Mouse (Mus musculus) MEL (cell line): ENCODE results near the gene Herpud2. TPM values are rescaled to one million over a fixed set of nuclear protein-coding genes. Genes with fewer than 3 reads are reported as not detected.

Experiments
- DNase-seq: peaks from one replicate; pipeline ENCODE4 v3.0.0; 2011; ENCODE audit warnings: low read depth, low spot score
- H3K27ac ChIP-seq: 2 replicates; pipeline ENCODE4 v1.5.1; 2012; ENCODE audit warnings: low read depth, mild to moderate bottlenecking, control low read depth, low read length, moderate library complexity; ENCODE audit not compliant: control insufficient read depth
- H3K27me3 ChIP-seq, 2 experiments: fragments of 150-350 bp in 1 of 2; sonication (generic) in 1 of 2; 2 replicates each; pipeline ENCODE4 v1.6.1; 2012; ENCODE audit warnings: low read length in 2 of 2, mild to moderate bottlenecking in 2 of 2, improper control_type of control experiment in 1 of 2, moderate library complexity in 1 of 2; ENCODE audit not compliant: insufficient read depth in 2 of 2, control insufficient read depth in 1 of 2
- H3K36me3 ChIP-seq, 2 experiments: 2 replicates each; pipeline ENCODE4 v1.6.1; 2012 to 2014; ENCODE audit warnings: low read length in 2 of 2, improper control_type of control experiment in 1 of 2, inconsistent platforms in 1 of 2, mild to moderate bottlenecking in 1 of 2; ENCODE audit not compliant: insufficient read depth in 2 of 2, control insufficient read depth in 1 of 2
- H3K4me1 ChIP-seq, 2 experiments: fragments of 150-350 bp in 1 of 2; sonication (generic) in 1 of 2; 2 replicates each; pipeline ENCODE4 v1.6.1; 2012; ENCODE audit warnings: low read length in 2 of 2, improper control_type of control experiment in 1 of 2, mild to moderate bottlenecking in 1 of 2; ENCODE audit not compliant: insufficient read depth in 2 of 2, control insufficient read depth in 1 of 2
- H3K4me3 ChIP-seq, 2 experiments: fragments of 150-350 bp in 1 of 2; sonication (generic) in 1 of 2; 2 replicates each; pipeline ENCODE4 v1.5.1; 2012; ENCODE audit warnings: low read depth in 2 of 2, low read length in 2 of 2, mild to moderate bottlenecking in 2 of 2, moderate library complexity in 2 of 2, control low read depth in 1 of 2, improper control_type of control experiment in 1 of 2; ENCODE audit not compliant: control insufficient read depth in 1 of 2, insufficient read depth in 1 of 2
- H3K79me2 ChIP-seq: 2 replicates; pipeline ENCODE4 v1.6.1; 2012; ENCODE audit warnings: mild to moderate bottlenecking, low read length, moderate library complexity; ENCODE audit not compliant: control insufficient read depth, poor library complexity, insufficient read depth
- H3K9ac ChIP-seq: 2 replicates; pipeline ENCODE4 v1.6.1; 2012; ENCODE audit warnings: low read depth, mild to moderate bottlenecking, control low read depth, low read length, moderate library complexity; ENCODE audit not compliant: control insufficient read depth, poor library complexity, severe bottlenecking
- H3K9me3 ChIP-seq: fragments of 150-350 bp; sonication (generic); replicated peaks from 2 replicates; pipeline ENCODE4 v1.6.1; 2012; ENCODE audit warnings: mild to moderate bottlenecking, low read length, improper control_type of control experiment, moderate library complexity; ENCODE audit not compliant: insufficient read depth
- CHD1 ChIP-seq: IDR thresholded peaks from 2 replicates; pipeline ENCODE4 v1.6.1; 2012; ENCODE audit warnings: low read depth, mild to moderate bottlenecking, inconsistent platforms, low read length, improper control_type of control experiment
- CHD2 ChIP-seq: IDR thresholded peaks from 2 replicates; pipeline ENCODE4 v1.6.1; 2011; ENCODE audit warnings: low read length, improper control_type of control experiment
- EP300 ChIP-seq, 2 experiments: IDR thresholded peaks; 2 replicates each; pipeline ENCODE4 v1.6.1; 2011; ENCODE audit warnings: improper control_type of control experiment in 2 of 2, low read length in 2 of 2, low read depth in 1 of 2, mild to moderate bottlenecking in 1 of 2
- ETS1 ChIP-seq: IDR thresholded peaks from 2 replicates; pipeline ENCODE4 v1.6.1; 2012; ENCODE audit warnings: low read depth, mild to moderate bottlenecking, inconsistent platforms, low read length, improper control_type of control experiment, moderate library complexity
- GABPA ChIP-seq: IDR thresholded peaks from 2 replicates; pipeline ENCODE4 v1.6.1; 2012; ENCODE audit warnings: low read depth, mild to moderate bottlenecking, inconsistent platforms, low read length, improper control_type of control experiment, moderate library complexity
- GATA1 ChIP-seq: IDR thresholded peaks from 2 replicates; pipeline ENCODE4 v1.6.1; 2011; ENCODE audit warnings: low read depth, low read length, improper control_type of control experiment
- JUND ChIP-seq: IDR thresholded peaks from 2 replicates; pipeline ENCODE4 v1.6.1; 2011; ENCODE audit warnings: low read depth, mild to moderate bottlenecking, improper control_type of control experiment, low read length
- MAFK ChIP-seq: IDR thresholded peaks from 2 replicates; pipeline ENCODE4 v1.6.1; 2011; ENCODE audit warnings: low read depth, mild to moderate bottlenecking, low read length, improper control_type of control experiment, borderline replicate concordance
- MYB ChIP-seq: IDR thresholded peaks from 2 replicates; pipeline ENCODE4 v1.6.1; 2011; ENCODE audit warnings: mild to moderate bottlenecking, low read depth, low read length, improper control_type of control experiment
- NRF1 ChIP-seq: IDR thresholded peaks from 2 replicates; pipeline ENCODE4 v1.6.1; 2014; ENCODE audit warnings: low read depth, mild to moderate bottlenecking, inconsistent platforms, low read length, improper control_type of control experiment, moderate library complexity; ENCODE audit not compliant: poor library complexity, insufficient read depth, severe bottlenecking
- POLR2AphosphoS5 ChIP-seq: IDR thresholded peaks from 2 replicates; pipeline ENCODE4 v1.6.1; 2012; ENCODE audit warnings: low read depth, borderline replicate concordance, mild to moderate bottlenecking, inconsistent platforms, low read length, moderate library complexity, mixed read lengths
- RAD21 ChIP-seq: IDR thresholded peaks from 2 replicates; pipeline ENCODE4 v1.6.1; 2011; ENCODE audit warnings: mild to moderate bottlenecking, low read depth, low read length, improper control_type of control experiment
- RCOR1 ChIP-seq: IDR thresholded peaks from 2 replicates; pipeline ENCODE4 v1.6.1; 2012; ENCODE audit warnings: low read depth, mild to moderate bottlenecking, inconsistent platforms, low read length, improper control_type of control experiment
- SIN3A ChIP-seq: IDR thresholded peaks from 2 replicates; pipeline ENCODE4 v1.6.1; 2012; ENCODE audit warnings: low read length, improper control_type of control experiment, inconsistent platforms
- TAL1 ChIP-seq: IDR thresholded peaks from 2 replicates; pipeline ENCODE4 v1.6.1; 2012; ENCODE audit warnings: mild to moderate bottlenecking, inconsistent platforms, low read length, moderate library complexity, mixed read lengths
- TBP ChIP-seq: IDR thresholded peaks from 2 replicates; pipeline ENCODE4 v1.8.0; 2011; ENCODE audit warnings: low read depth, low read length, improper control_type of control experiment
- TCF12 ChIP-seq: IDR thresholded peaks from 2 replicates; pipeline ENCODE4 v1.6.1; 2014; ENCODE audit warnings: low read depth, mild to moderate bottlenecking, inconsistent platforms, low read length, improper control_type of control experiment, moderate library complexity
- UBTF ChIP-seq: IDR thresholded peaks from 2 replicates; pipeline ENCODE4 v1.6.1; 2012; ENCODE audit warnings: low read depth, mild to moderate bottlenecking, inconsistent platforms, low read length, improper control_type of control experiment, moderate library complexity, borderline replicate concordance; ENCODE audit not compliant: insufficient read depth
- USF1 ChIP-seq: IDR thresholded peaks from 2 replicates; pipeline ENCODE4 v1.6.1; 2014; ENCODE audit warnings: low read depth, mild to moderate bottlenecking, inconsistent platforms, low read length, improper control_type of control experiment, moderate library complexity
- USF2 ChIP-seq, 2 experiments: IDR thresholded peaks; 2 replicates each; pipeline ENCODE4 v1.6.1; 2011 to 2012; ENCODE audit warnings: improper control_type of control experiment in 2 of 2, low read length in 2 of 2, borderline replicate concordance in 1 of 2, inconsistent platforms in 1 of 2, low read depth in 1 of 2, mild to moderate bottlenecking in 1 of 2; ENCODE audit not compliant: insufficient read depth in 1 of 2
- ZC3H11A ChIP-seq: IDR thresholded peaks from 2 replicates; pipeline ENCODE4 v1.6.1; 2012; ENCODE audit warnings: low read depth, mild to moderate bottlenecking, inconsistent platforms, low read length, improper control_type of control experiment
- ZKSCAN1 ChIP-seq: IDR thresholded peaks from 2 replicates; pipeline ENCODE4 v1.6.1; 2012; ENCODE audit warnings: low read depth, mild to moderate bottlenecking, inconsistent platforms, low read length, improper control_type of control experiment, moderate library complexity
- ZNF384 ChIP-seq: IDR thresholded peaks from 2 replicates; pipeline ENCODE4 v1.6.1; 2012; ENCODE audit warnings: low read depth, mild to moderate bottlenecking, inconsistent platforms, low read length, improper control_type of control experiment
- polyA plus RNA-seq, 2 experiments: library from polyadenylated mRNA; stranded (reverse) in 1 of 2; unstranded in 1 of 2; fragments of >175 nt in 1 of 2; fragments of >200 nt in 1 of 2; gene quantifications; 2 replicates each; pipeline versions ENCODE4 v1.2.1 to v1.2.4; 2012; ENCODE audit warnings: low replicate concordance in 2 of 2, low read depth in 1 of 2; ENCODE audit not compliant: insufficient read length in 2 of 2, insufficient read depth in 1 of 2, missing spikeins in 1 of 2
- total RNA-seq: library from RNA; depleted of rRNA; stranded (reverse); fragments of 300-350 nt; gene quantifications from 2 replicates; pipeline ENCODE4 v1.2.3, GENCODE M21; 2012

The Herpud2 gene
- total and polyA plus RNA-seq, 3 experiments = 4.3 to 17.2 TPM; not detected in 1

DNA sequence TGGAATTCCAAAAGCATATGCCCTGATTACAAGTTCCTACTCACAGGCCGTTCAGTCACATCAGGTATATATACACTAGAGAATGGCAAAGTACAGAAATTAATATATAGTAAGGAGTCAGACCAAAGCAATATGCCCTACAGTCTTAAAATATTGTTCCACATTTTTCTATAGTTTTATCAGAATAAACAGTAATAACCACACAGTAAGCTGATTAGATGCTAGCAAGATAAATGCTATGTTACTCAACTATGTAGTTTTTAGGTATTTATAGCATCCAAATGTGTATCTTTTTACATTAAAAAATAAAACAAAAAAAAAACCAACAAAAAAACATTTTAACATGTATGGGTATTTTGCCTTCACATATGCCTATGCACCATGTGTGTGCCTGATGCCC, 5.7 kb downstream of the Herpud2 start (continued):
- TF ChIP-seq USF2 (IDR thresholded peaks at IDR 0.05; ENCODE audit: borderline replicate concordance in 1 of 2, insufficient read depth in 1 of 2, low read depth in 1 of 2, low read length in 2 of 2) (no peak), CHD2 (no peak), NRF1 (no peak), RAD21 (no peak), GABPA (no peak), ZC3H11A (no peak), JUND (no peak), MAFK (no peak), EP300 (IDR thresholded peaks at IDR 0.05; ENCODE audit: low read depth in 1 of 2, low read length in 2 of 2) (peak; percentile 43 to 72; a peak in 3 of 4 replicates), MYB (no peak), TCF12 (peak; percentile 61; the same call in 1 of the 2 replicates)
- TF ChIP-seq, all 39 proteins: peak for 5

DNA sequence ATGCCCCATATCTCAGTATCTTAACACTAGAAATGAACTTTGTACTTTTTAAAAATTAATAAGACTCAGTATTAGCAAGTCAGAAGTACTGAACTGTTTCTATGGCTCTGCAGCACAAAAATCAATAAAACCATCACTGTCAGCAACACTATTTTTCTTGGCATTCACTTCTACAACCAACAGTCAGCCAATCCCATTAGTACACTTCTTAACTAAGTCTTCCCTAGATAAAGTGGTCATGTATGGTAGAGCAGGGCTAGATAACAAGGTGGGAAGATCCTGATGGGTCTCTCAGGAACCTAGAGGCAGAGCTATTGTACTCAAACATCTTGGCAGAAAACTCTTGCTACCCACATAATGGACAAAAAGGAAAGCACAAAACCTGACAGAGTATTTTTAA, 7.7 kb downstream of the Herpud2 start:
- Histone ChIP-seq H3K4me1 (peaks cover 20 to 52% of the 10 kb centered on the region in 2 experiments), H3K36me3 (peaks cover 0 to 73% of the 10 kb centered on the region in 2 experiments; a peak in 2 of 4 replicates)

DNA sequence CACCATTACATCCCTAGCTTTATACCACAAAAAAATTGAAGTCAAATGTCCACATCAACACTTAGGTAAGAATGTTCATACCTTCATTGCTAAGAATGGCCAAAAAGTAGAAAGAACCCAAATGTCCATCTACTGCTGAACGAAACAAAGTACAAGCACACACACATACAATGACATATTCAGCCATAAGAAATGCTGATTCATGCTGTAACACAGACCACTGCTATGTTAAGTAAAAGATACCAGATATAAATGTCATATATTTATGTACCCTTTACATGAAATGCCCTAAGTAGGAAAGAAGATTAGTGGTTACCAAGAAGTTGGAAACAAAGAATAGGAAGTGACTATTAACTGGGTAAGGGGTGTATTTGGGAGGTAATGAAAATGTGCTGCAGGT, 8.6 kb downstream of the Herpud2 start:
- Histone ChIP-seq H3K4me1 (peaks cover 17 to 56% of the 10 kb centered on the region in 2 experiments), H3K9me3 (no peaks in the 10 kb centered on the region)

More for the DNA sequence above, 7.7 kb downstream of the Herpud2 start:
- no peaks in the 10 kb centered on the region for H3K27me3 ChIP-seq
- TF ChIP-seq TCF12 (0 out of 2 replicates have a peak, but pooled peaks have one; percentile 32), RCOR1 (peak; percentile 32; the same call in 1 of the 2 replicates), POLR2AphosphoS5 (no peak), EP300 (IDR thresholded peaks at IDR 0.05; ENCODE audit: low read depth in 1 of 2, low read length in 2 of 2) (peak; percentile 38 to 54; a peak in 2 of 4 replicates), ETS1 (peak; percentile 55; the same call in 1 of the 2 replicates), ZNF384 (peak; percentile 28; the same call in 1 of the 2 replicates), SIN3A (0 out of 2 replicates have a peak, but pooled peaks have one; percentile 35), TAL1 (0 out of 2 replicates have a peak, but pooled peaks have one; percentile 13), GATA1 (peak; percentile 68), USF1 (no peak), USF2 (IDR thresholded peaks at IDR 0.05; ENCODE audit: borderline replicate concordance in 1 of 2, insufficient read depth in 1 of 2, low read depth in 1 of 2, low read length in 2 of 2) (no peak), CHD1 (no peak)
- TF ChIP-seq, all 39 proteins: peak for 8
- no peak overlapping the region for H3K9ac ChIP-seq
- H3K79me2 ChIP-seq = peaks cover 22% of the 10 kb centered on the region
- H3K9me3 ChIP-seq = no peaks in the 10 kb centered on the region
- peak; percentile 53 for DNase-seq
- H3K27ac ChIP-seq = peak overlapping the region; percentile 32; the same call in 1 of the 2 replicates
- H3K4me3 ChIP-seq = no peak overlapping the region

More for the DNA sequence above, 8.6 kb downstream of the Herpud2 start:
- Histone ChIP-seq H3K27me3 (no peaks in the 10 kb centered on the region), H3K27ac (no peak overlapping the region), H3K36me3 (peaks cover 0 to 64% of the 10 kb centered on the region in 2 experiments; a peak in 2 of 4 replicates), H3K9ac (no peak overlapping the region), H3K4me3 (no peak overlapping the region), H3K79me2 (peaks cover 17% of the 10 kb centered on the region)
- no peak for TF ChIP-seq ZNF384
- TF ChIP-seq JUND = no peak
- TF ChIP-seq USF1 = no peak
- TF ChIP-seq TBP = no peak
- TF ChIP-seq GATA1 = no peak
- TF ChIP-seq MAFK = no peak
- TF ChIP-seq ZKSCAN1 = no peak
- no peak for TF ChIP-seq SIN3A
- TF ChIP-seq TAL1 = no peak
- no peak for TF ChIP-seq UBTF
- no peak for TF ChIP-seq EP300 (IDR thresholded peaks at IDR 0.05; ENCODE audit: low read depth in 1 of 2, low read length in 2 of 2)
- no peak for TF ChIP-seq GABPA
- peak; percentile 41 for DNase-seq
